Comparison of ENCODE assay signal across 9 mouse cellular contexts in the genomic region with DNA sequence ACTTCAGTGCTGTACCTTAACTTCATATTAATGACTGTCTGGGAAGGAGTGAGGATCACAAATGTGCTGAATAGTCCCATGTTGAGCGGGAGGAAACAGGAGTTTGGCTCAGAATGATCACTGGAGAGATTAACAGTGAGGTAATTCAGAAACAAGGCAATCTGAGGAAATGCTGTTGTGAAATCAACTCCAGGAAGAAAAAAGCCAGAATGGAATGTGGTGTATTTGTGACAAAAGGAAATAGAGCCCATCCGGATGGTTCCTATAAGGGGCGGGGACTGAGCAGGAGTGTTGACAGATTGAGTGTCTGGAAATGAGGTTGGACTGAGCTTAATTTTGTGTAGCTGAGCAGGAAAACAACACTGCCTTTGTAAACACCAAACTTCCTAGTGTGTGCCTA.
A peak's percentile ranks its signal among the peaks of the same experiment; 100 is the strongest.
DNase-seq lines count a peak whose midpoint lies in the region; ATAC-seq and TF ChIP-seq lines count a peak whose summit lies in the region.
"Had no signal": no experiment of that assay in that cellular context is flagged by ENCODE, and none has a peak within 500 bp of the region (broad histone marks: within the 10 kb centered on the region; RNA-seq: fewer than 3 reads in every experiment).

No protein-coding gene starts in this region.

- no peaks in the 10 kb centered on the region for H3K36me3 ChIP-seq in kidney, embryonic 14.5 days (ENCODE audit: control insufficient read depth, insufficient read depth, low read length)
- H3K36me3 ChIP-seq in kidney, postnatal 0 days (ENCODE audit: insufficient read depth, low read length), result no peaks in the 10 kb centered on the region
- H3K36me3 ChIP-seq in forebrain, embryonic 14.5 days (ENCODE audit: control insufficient read depth, insufficient read depth, low read length), result no peaks in the 10 kb centered on the region
- no peaks in the 10 kb centered on the region for H3K36me3 ChIP-seq in forebrain, embryonic 16.5 days (ENCODE audit: control insufficient read depth, insufficient read depth)

- ATAC-seq in kidney, embryonic 14.5 days (ENCODE audit: low FRiP score, low TSS enrichment), result no peak
- no peak; the same call in 1 of the 2 replicates for ATAC-seq in kidney, postnatal 0 days (replicated peaks; ENCODE audit: low FRiP score, low read depth)
- peak; percentile 66 for ATAC-seq in megakaryocyte progenitor cell, adult 5-6 weeks (replicated peaks; ENCODE audit: poor library complexity)
- no peak for ATAC-seq in forebrain, embryonic 14.5 days
- no peak for ATAC-seq in forebrain, embryonic 16.5 days
- no peak for ATAC-seq in activated CD4-positive, CD25-positive, alpha-beta regulatory T cell, adult 4 months

- H3K4me2 ChIP-seq in kidney, embryonic 14.5 days (replicated peaks; ENCODE audit: low read depth, low read length), result no peak overlapping the region
- no peak overlapping the region for H3K4me2 ChIP-seq in kidney, postnatal 0 days (ENCODE audit: low read length)
- no peak overlapping the region for H3K4me2 ChIP-seq in forebrain, embryonic 14.5 days (ENCODE audit: low read length)
- H3K4me2 ChIP-seq in forebrain, embryonic 16.5 days (ENCODE audit: low read length), result no peak overlapping the region

- no peaks in the 10 kb centered on the region; the same call in 1 of the 2 replicates for H3K4me1 ChIP-seq in kidney, embryonic 14.5 days (ENCODE audit: control insufficient read depth, insufficient read depth, low read length)
- no peaks in the 10 kb centered on the region; the same call in 1 of the 2 replicates for H3K4me1 ChIP-seq in kidney, postnatal 0 days (replicated peaks; ENCODE audit: insufficient read depth, low read length)
- H3K4me1 ChIP-seq in forebrain, embryonic 14.5 days (ENCODE audit: control insufficient read depth, insufficient read depth, low read length), result no peaks in the 10 kb centered on the region
- H3K4me1 ChIP-seq in forebrain, embryonic 16.5 days (replicated peaks; ENCODE audit: control insufficient read depth, insufficient read depth, low read length), result peaks cover 6% of the 10 kb centered on the region; the same call in 1 of the 2 replicates

- 53% methylated on average over 3 of the region's 3 CpGs for WGBS in kidney, embryonic 14.5 days
- WGBS in kidney, postnatal 0 days, result 38% methylated on average over 3 of the region's 3 CpGs
- 85% methylated on average over 3 of the region's 3 CpGs for WGBS in forebrain, embryonic 14.5 days
- WGBS in forebrain, embryonic 16.5 days, result 72% methylated on average over 3 of the region's 3 CpGs

- TF ChIP-seq CTCF in kidney, postnatal 0 days (IDR thresholded peaks at IDR 0.05; ENCODE audit: low read depth), result no peak

- peak; percentile 55 for DNase-seq in kidney, adult 11 months
- peak; percentile 75 for DNase-seq in heart, adult 8-10 months (ENCODE audit: low spot score)
- peak; percentile 87 for DNase-seq in kidney, postnatal 0 days (ENCODE audit: low spot score)
- no peak for DNase-seq in forebrain, embryonic 14.5 days (ENCODE audit: low spot score)

- H3K9me3 ChIP-seq in kidney, embryonic 14.5 days (ENCODE audit: control insufficient read depth, low read length), result peaks cover 4% of the 10 kb centered on the region; the same call in 1 of the 2 replicates
- no peaks in the 10 kb centered on the region for H3K9me3 ChIP-seq in kidney, postnatal 0 days (replicated peaks; ENCODE audit: low read length)
- H3K9me3 ChIP-seq in forebrain, embryonic 14.5 days (replicated peaks; ENCODE audit: control insufficient read depth, low read length), result peaks cover 5% of the 10 kb centered on the region; the same call in 1 of the 2 replicates
- H3K9me3 ChIP-seq in forebrain, embryonic 16.5 days (ENCODE audit: control insufficient read depth, low read length), result no peaks in the 10 kb centered on the region

- no peak overlapping the region for H3K9ac ChIP-seq in kidney, embryonic 14.5 days (ENCODE audit: low read depth, low read length)
- H3K9ac ChIP-seq in kidney, postnatal 0 days (ENCODE audit: low read depth, low read length), result no peak overlapping the region
- H3K9ac ChIP-seq in forebrain, embryonic 14.5 days (ENCODE audit: low read length), result no peak overlapping the region
- H3K9ac ChIP-seq in forebrain, embryonic 16.5 days (replicated peaks; ENCODE audit: low read depth, low read length), result no peak overlapping the region

- no peak overlapping the region for H3K27ac ChIP-seq in kidney, embryonic 14.5 days (ENCODE audit: low read depth, low read length)
- no peak overlapping the region for H3K27ac ChIP-seq in kidney, postnatal 0 days
- no peak overlapping the region for H3K27ac ChIP-seq in forebrain, embryonic 14.5 days (ENCODE audit: low read depth, low read length)
- H3K27ac ChIP-seq in forebrain, embryonic 16.5 days (ENCODE audit: low read length), result no peak overlapping the region
- H3K27ac ChIP-seq: macrophage had no signal

- H3K27me3 ChIP-seq in kidney, embryonic 14.5 days (ENCODE audit: control insufficient read depth, insufficient read depth, low read length), result no peaks in the 10 kb centered on the region
- H3K27me3 ChIP-seq in kidney, postnatal 0 days (ENCODE audit: insufficient read depth, low read length), result no peaks in the 10 kb centered on the region
- H3K27me3 ChIP-seq in forebrain, embryonic 14.5 days (replicated peaks; ENCODE audit: control insufficient read depth, insufficient read depth, low read length), result no peaks in the 10 kb centered on the region
- H3K27me3 ChIP-seq in forebrain, embryonic 16.5 days (replicated peaks; ENCODE audit: control insufficient read depth, insufficient read depth, low read length), result no peaks in the 10 kb centered on the region

- no peak overlapping the region for H3K4me3 ChIP-seq in kidney, embryonic 14.5 days (ENCODE audit: low read length)
- no peak overlapping the region for H3K4me3 ChIP-seq in kidney, postnatal 0 days (replicated peaks; ENCODE audit: low read depth, low read length)
- no peak overlapping the region for H3K4me3 ChIP-seq in forebrain, embryonic 14.5 days (ENCODE audit: low read depth, low read length)
- no peak overlapping the region for H3K4me3 ChIP-seq in forebrain, embryonic 16.5 days (replicated peaks; ENCODE audit: low read length)
